Mouse (Mus musculus) neutrophil, adult 5-6 weeks (primary cell): ENCODE results near the gene Arl5a. TPM values are rescaled to one million over a fixed set of nuclear protein-coding genes. Genes with fewer than 3 reads are reported as not detected.

ENCODE experiments used
- ATAC-seq: fragments of 151-379, 151-347 bp; 2 replicates; pipeline ENCODE4 v1.8.0; 2017; ENCODE audit warnings: mild to moderate bottlenecking, moderate TSS enrichment; ENCODE audit not compliant: insufficient number of reproducible peaks, poor library complexity, low FRiP score, severe bottlenecking; ENCODE audit errors: extremely low read depth
- total RNA-seq: library from RNA; stranded (forward); fragments of 200-1000 nt; gene quantifications from 2 replicates; pipeline ENCODE4 v1.2.3, GENCODE M21; 2017

Arl5a gene
- total RNA-seq: 31.9 and 32.9 TPM in 2 replicates

GRCm38 (mm10) chr2:52424747-52425522 is at the start of gene Arl5a:
Gene Arl5a (minus strand): TSS chr2:52424901.
- peak; percentile 87 for ATAC-seq

- ATAC-seq: no peak
Measured at GRCm38 (mm10) chr2:52471545-52472291, 47.0 kb upstream of the Arl5a start.

GRCm38 (mm10) chr2:52470044-52470560 is 45.4 kb upstream of the Arl5a start:
- ATAC-seq: no peak

GRCm38 (mm10) chr2:52467629-52468028 is 42.9 kb upstream of the Arl5a start:
- ATAC-seq: no peak

GRCm38 (mm10) chr2:52461206-52461967 is 36.7 kb upstream of the Arl5a start:
- no peak for ATAC-seq

- ATAC-seq: no peak
Measured at GRCm38 (mm10) chr2:52455606-52456479, 31.1 kb upstream of the Arl5a start.

- ATAC-seq: no peak
Measured at GRCm38 (mm10) chr2:52449818-52450217, 25.1 kb upstream of the Arl5a start.

GRCm38 (mm10) chr2:52448916-52449315 is 24.2 kb upstream of the Arl5a start:
- ATAC-seq: no peak

GRCm38 (mm10) chr2:52446648-52447047 is 21.9 kb upstream of the Arl5a start:
- ATAC-seq: no peak

- no peak for ATAC-seq
Measured at GRCm38 (mm10) chr2:52442125-52442524, 17.4 kb upstream of the Arl5a start.

GRCm38 (mm10) chr2:52440420-52441015 is 15.8 kb upstream of the Arl5a start:
- ATAC-seq: peak; percentile 64

- ATAC-seq: no peak
Measured at GRCm38 (mm10) chr2:52438437-52438836, 13.7 kb upstream of the Arl5a start.

GRCm38 (mm10) chr2:52438013-52438412 is 13.3 kb upstream of the Arl5a start:
- ATAC-seq: no peak

GRCm38 (mm10) chr2:52435919-52436632 is 11.4 kb upstream of the Arl5a start:
- ATAC-seq: no peak

GRCm38 (mm10) chr2:52433365-52433764 is 8.7 kb upstream of the Arl5a start:
- ATAC-seq: no peak

GRCm38 (mm10) chr2:52427383-52427782 is 2.7 kb upstream of the Arl5a start:
- ATAC-seq: no peak

- no peak for ATAC-seq
Measured at GRCm38 (mm10) chr2:52426041-52426440, 1.3 kb upstream of the Arl5a start.

- no peak for ATAC-seq
Measured at GRCm38 (mm10) chr2:52425523-52425795, 758 bp upstream of the Arl5a start.
